Mouse (Mus musculus) lung, embryonic 16.5 days (tissue): ENCODE measurements around the gene Entpd5. TPM values are rescaled to one million over a fixed set of nuclear protein-coding genes. Genes with fewer than 3 reads are reported as not detected.
A peak's percentile ranks its signal among the peaks of the same experiment; 100 is the strongest.
"Not testable (repeated sequence)": the region's sequence is repeated elsewhere in the genome, so short reads cannot be mapped to it uniquely, and the experiment has no call there.

Source experiments
- ATAC-seq: fragments of 200-750 bp; cut with Nextera tagmentation; 2 replicates; pipeline ENCODE4 v1.8.0; 2017; ENCODE audit warnings: low read depth, mild to moderate bottlenecking, moderate library complexity
- H3K27ac ChIP-seq: fragments of 300-500 bp; sonication (generic); 2 replicates; pipeline ENCODE4 v1.5.1; 2014; ENCODE audit warnings: mild to moderate bottlenecking, control low read depth, low read length
- H3K27me3 ChIP-seq: fragments of 300-500 bp; sonication (generic); 2 replicates; pipeline ENCODE4 v1.6.1; 2014; ENCODE audit warnings: low read depth, low read length, mixed read lengths; ENCODE audit not compliant: control insufficient read depth, insufficient read depth
- H3K36me3 ChIP-seq: fragments of 300-500 bp; sonication (generic); 2 replicates; pipeline ENCODE4 v1.6.1; 2014; ENCODE audit warnings: low read length; ENCODE audit not compliant: control insufficient read depth, insufficient read depth
- H3K4me1 ChIP-seq: fragments of 300-500 bp; sonication (generic); replicated peaks from 2 replicates; pipeline ENCODE4 v1.6.1; 2014; ENCODE audit warnings: low read length, mixed read lengths; ENCODE audit not compliant: control insufficient read depth, insufficient read depth
- H3K4me2 ChIP-seq: fragments of 300-500 bp; sonication (generic); 2 replicates; pipeline ENCODE4 v1.6.1; 2014; ENCODE audit warnings: low read depth, low read length, control low read depth
- H3K4me3 ChIP-seq: fragments of 300-500 bp; sonication (generic); 2 replicates; pipeline ENCODE4 v1.5.1; 2014; ENCODE audit warnings: mild to moderate bottlenecking, low read length, control low read depth
- H3K9ac ChIP-seq: fragments of 300-500 bp; sonication (generic); 2 replicates; pipeline ENCODE4 v1.6.1; 2014; ENCODE audit warnings: low read length, control low read depth
- H3K9me3 ChIP-seq: fragments of 300-500 bp; sonication (generic); 2 replicates; pipeline ENCODE4 v1.6.1; 2016; ENCODE audit warnings: low read length; ENCODE audit not compliant: control insufficient read depth
- WGBS: fragments of 180-500 bp; shearing (Covaris S2); extraction: QIAGEN DNeasy Blood & Tissue Kit; methylation state at CpG from one replicate; pipeline ENCODE4 v1.1.7; 2014; 5-methylcytosine and 5-hydroxymethylcytosine counted together
- polyA plus RNA-seq: library from polyadenylated mRNA; unstranded; fragments of >200 nt; fragmentation: Nextera tagmentation; extraction: Ambion mirVana; gene quantifications from 2 replicates; pipeline ENCODE4 v1.2.1, GENCODE M21; 2015

Entpd5 gene
- polyA plus RNA-seq, 1 experiment from 2014 or later: 19.1 TPM

DNA sequence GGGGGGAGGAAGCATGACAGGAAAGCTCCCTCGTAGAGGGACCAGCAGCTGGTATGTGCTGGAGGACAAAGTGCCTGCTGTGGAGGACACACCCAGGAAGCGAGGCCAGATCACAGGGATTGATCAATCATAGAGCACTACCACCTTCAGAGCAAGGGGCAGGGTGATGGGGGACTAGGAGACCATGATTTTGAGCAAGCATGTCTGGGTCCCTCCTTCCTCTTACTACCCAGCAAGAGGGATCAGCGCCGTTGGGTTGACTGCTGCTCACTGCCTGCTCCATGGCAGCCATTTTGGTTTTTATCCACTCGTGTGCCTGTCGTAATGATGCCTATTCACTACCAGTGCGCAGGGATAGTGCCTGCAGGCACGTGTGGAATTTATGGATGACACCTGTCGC, 44.5 kb downstream of the Entpd5 start:
- Histone ChIP-seq H3K9ac (no peak overlapping the region), H3K27ac (no peak overlapping the region), H3K36me3 (peaks cover 17% of the 10 kb centered on the region), H3K4me3 (no peak overlapping the region), H3K9me3 (no peaks in the 10 kb centered on the region), H3K4me2 (no peak overlapping the region), H3K27me3 (no peaks in the 10 kb centered on the region), H3K4me1 (peaks cover 10% of the 10 kb centered on the region)
- no peak for ATAC-seq
- WGBS: 70% methylated on average over 9 of the region's 9 CpGs

DNA sequence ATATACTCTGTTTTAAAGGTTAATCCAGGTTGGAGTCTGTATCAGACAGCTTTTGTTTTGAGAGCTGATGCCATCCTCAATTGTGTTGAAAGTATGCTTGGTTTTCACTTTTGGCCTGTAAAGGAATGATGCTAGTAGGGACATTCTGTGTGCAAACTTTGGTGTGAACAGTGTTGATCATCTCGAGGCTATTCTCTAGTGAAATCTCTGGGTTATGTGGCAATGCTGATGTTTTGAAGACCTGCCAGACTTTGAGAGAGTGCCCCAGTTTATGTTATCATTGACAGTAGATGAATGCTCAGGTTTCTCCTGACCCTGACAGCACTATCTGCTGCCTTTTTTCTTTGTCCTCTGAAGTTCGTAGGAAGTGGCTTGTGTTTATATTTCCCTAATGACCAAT, 46.0 kb downstream of the Entpd5 start:
- Histone ChIP-seq H3K27ac (no peak overlapping the region), H3K27me3 (no peaks in the 10 kb centered on the region), H3K36me3 (peaks cover 6% of the 10 kb centered on the region), H3K9ac (no peak overlapping the region), H3K4me2 (peak overlapping the region; percentile 83), H3K9me3 (no peaks in the 10 kb centered on the region), H3K4me3 (peak overlapping the region; percentile 100), H3K4me1 (peaks cover 10% of the 10 kb centered on the region)
- WGBS: 23% methylated on average over 2 of the region's 2 CpGs
- no peak for ATAC-seq

DNA sequence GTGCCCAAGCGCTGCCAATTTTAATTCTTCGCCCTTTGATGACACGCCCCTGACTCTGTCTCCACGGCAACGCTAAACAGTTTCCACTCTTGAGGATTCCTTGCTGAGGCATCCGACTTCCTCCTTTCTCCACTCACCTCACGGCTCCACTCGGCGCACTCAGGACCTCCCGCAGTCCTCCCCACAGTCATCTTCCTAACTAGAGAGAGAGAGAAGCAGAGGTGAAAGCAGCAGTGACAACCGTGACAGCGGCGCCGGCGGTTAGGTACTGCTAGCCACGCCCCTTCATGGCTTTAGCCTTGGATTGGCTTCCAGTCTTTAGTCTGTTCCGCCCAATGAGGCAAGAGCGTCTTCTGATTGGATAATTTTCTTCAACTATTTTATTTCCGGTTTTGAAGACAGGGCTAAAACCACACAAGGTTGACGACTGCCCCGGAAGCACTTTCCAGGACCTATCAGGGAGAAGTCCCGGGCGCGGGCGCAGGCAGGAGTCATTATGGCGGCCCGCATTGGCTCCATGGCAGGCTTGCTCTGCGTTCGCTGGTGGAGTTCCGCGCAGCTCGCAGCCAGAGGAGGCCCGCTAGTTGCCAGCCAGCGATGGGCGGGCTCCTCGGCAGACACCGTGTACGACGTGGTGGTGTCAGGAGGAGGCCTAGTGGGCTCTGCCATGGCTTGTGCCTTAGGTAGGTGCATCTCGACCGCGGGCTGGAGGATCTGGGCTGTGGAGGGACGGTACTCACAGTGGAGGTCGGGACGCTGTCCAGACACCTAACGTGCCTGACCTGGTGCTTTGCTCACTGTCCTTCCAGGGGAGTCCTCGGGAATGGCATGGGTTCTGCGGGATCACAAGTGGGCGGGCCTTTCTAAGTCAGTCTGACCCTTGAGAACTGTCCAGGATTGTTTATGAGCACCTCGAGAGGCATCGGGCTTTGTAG, 47.0 kb downstream of the Entpd5 start, which contains the start of the genes Coq6 and Fam161b:
Gene Coq6 (plus strand): TSS at position 103 of the 935 bp plus-strand sequence.
Gene Fam161b (minus strand): TSS at position 279 of the 935 bp plus-strand sequence.
- peak within 1 kb of the TSS; percentile 61 for H3K27ac ChIP-seq
- peaks cover 10% of the 10 kb centered on the region for H3K4me1 ChIP-seq
- ATAC-seq: peak; percentile 99
- H3K36me3 ChIP-seq: no peaks in the 10 kb centered on the region
- H3K9ac ChIP-seq: peak within 1 kb of the TSS; percentile 96
- H3K27me3 ChIP-seq: no peaks in the 10 kb centered on the region
- no peaks in the 10 kb centered on the region for H3K9me3 ChIP-seq
- under 1% methylated on average over 51 of the region's 51 CpGs for WGBS
- H3K4me2 ChIP-seq: peak within 1 kb of the TSS; percentile 83
- H3K4me3 ChIP-seq: peak within 1 kb of the TSS; percentile 100

DNA sequence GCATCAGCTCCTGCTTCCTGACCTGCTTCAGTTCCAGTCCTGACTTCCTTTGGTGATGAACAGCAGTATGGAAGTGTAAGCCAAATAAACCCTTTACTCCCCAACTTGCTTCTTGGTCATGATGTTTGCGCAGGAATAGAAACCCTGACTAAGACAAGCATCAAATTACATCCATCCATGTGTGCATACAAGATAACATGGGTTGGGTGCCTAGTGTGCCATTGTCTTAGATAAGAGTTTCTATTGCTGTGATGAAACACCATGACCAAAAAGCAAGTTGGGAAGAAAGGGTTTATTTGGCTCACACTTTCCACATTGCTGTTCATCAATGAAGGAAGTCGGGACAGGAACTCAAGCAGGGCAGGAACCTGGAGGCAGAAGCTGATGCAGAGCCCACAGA, 50.1 kb downstream of the Entpd5 start:
- not testable (repeated sequence) for H3K9ac ChIP-seq, H3K9me3 ChIP-seq, H3K4me3 ChIP-seq, H3K27me3 ChIP-seq, H3K27ac ChIP-seq, H3K4me2 ChIP-seq, ATAC-seq, H3K36me3 ChIP-seq
- peaks cover 10% of the 10 kb centered on the region for H3K4me1 ChIP-seq
- WGBS: 75% methylated on average over 2 of the region's 2 CpGs

DNA sequence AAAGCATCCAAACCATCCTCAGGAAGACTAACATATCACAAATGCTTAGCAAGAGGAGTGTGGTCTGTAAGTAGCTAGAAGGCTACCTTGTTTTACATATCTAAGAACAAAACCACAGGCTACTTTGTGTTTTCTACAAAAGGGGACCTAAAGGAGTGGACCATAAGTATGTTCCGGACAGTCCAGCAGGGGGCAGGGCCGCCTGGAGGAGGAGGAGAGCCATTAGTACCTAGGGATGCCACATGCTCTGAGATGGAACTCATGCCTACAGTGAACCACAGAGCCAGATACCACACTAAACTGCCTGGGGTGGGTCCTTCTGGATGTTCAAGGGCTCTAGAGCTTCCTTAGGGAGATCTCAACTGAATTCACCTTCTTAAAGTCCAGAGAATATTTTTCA, 61.6 kb downstream of the Entpd5 start:
- H3K27me3 ChIP-seq: no peaks in the 10 kb centered on the region
- 46% methylated on average over 2 of the region's 2 CpGs for WGBS
- H3K9me3 ChIP-seq: no peaks in the 10 kb centered on the region
- peak; percentile 23; the same call in 1 of the 2 replicates for ATAC-seq
- H3K4me2 ChIP-seq: no peak overlapping the region
- H3K9ac ChIP-seq: no peak overlapping the region
- H3K4me3 ChIP-seq: no peak overlapping the region
- H3K27ac ChIP-seq: no peak overlapping the region
- H3K36me3 ChIP-seq: peaks cover 22% of the 10 kb centered on the region
- no peaks in the 10 kb centered on the region for H3K4me1 ChIP-seq

DNA sequence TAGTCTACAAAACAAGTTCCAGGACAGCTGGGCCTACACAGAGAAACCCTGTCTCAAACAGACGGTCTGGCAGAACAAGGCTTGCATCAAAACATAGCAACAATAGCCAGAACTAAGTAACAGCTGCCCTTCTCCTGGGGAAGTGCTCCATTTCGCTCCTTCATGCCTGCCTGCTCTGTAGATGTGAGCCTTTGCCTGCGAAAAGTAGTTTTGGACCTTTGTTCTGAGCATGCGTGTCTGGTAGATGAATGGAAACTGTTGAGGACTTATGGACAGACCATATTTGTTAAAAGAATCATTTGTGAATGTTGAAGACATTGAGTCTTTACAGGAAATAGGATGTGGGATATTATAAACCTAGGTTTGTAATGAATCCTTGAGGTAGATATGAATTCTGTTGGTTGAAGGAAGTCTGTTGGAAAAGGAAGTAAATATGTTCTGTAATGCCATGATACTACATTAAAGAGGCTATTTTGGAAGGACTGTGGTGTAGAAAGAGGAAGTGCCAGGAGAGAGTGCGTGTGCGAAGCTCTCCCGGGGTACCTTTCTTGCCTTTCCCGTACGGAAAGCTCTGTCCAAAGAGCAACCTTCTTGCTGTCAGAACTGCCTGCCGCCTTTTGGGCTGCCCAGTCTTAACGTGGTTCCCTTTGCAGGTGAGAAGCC, 71.7 kb downstream of the Entpd5 start:
- no peak for ATAC-seq
- Histone ChIP-seq H3K9ac (no peak overlapping the region), H3K4me1 (no peaks in the 10 kb centered on the region), H3K9me3 (no peaks in the 10 kb centered on the region), H3K27ac (no peak overlapping the region), H3K27me3 (no peaks in the 10 kb centered on the region), H3K36me3 (peaks cover 49% of the 10 kb centered on the region), H3K4me2 (no peak overlapping the region), H3K4me3 (no peak overlapping the region)
- 88% methylated on average over 11 of the region's 11 CpGs for WGBS

DNA sequence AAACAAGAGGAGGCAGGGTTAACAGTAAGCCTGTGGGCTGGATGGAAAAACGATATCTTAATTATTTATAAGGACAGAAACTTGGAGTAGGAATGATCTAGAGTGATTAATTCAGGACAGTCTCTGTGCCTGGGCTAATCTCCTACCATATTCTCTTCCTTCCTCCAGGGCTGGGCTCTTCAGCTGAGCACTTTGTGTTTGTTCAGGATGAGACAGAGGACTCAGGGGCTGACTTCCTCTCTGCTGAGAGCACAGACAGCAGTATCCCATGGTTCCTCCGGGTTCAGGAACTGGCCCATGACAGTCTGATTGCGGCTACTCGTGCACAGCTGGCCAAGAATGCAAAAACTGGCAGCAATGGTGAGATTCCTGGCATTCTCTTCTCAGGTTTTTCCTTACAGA, 81.7 kb downstream of the Entpd5 start:
- Histone ChIP-seq H3K4me2 (no peak overlapping the region), H3K4me3 (no peak overlapping the region), H3K27ac (no peak overlapping the region), H3K9me3 (no peaks in the 10 kb centered on the region), H3K36me3 (peaks cover 29% of the 10 kb centered on the region), H3K4me1 (no peaks in the 10 kb centered on the region), H3K27me3 (no peaks in the 10 kb centered on the region), H3K9ac (no peak overlapping the region)
- whole genome bisulfite sequencing: 53% methylated on average over 4 of the region's 4 CpGs
- ATAC-seq: peak; percentile 71
